Mouse (Mus musculus) small intestine, adult 2 months (tissue): ENCODE data around the gene Klf3. TPM values are rescaled to one million over a fixed set of nuclear protein-coding genes. Genes with fewer than 3 reads are reported as not detected.
A peak's percentile ranks its signal among the peaks of the same experiment; 100 is the strongest.

Experiments used
- H3K27ac ChIP-seq: fragments of 200-500 bp; 2 replicates; pipeline ENCODE4 v1.5.1; 2012; ENCODE audit warnings: low read depth, low read length, control low read depth, inconsistent platforms; ENCODE audit not compliant: insufficient read depth
- H3K27me3 ChIP-seq: fragments of 200-500 bp; 2 replicates; pipeline ENCODE4 v1.6.1; 2012; ENCODE audit warnings: mild to moderate bottlenecking, moderate library complexity, low read length, inconsistent platforms; ENCODE audit not compliant: control insufficient read depth, insufficient read depth
- H3K36me3 ChIP-seq: fragments of 200-500 bp; 2 replicates; pipeline ENCODE4 v1.6.1; 2012; ENCODE audit warnings: mild to moderate bottlenecking, low read length, control low read depth, inconsistent platforms; ENCODE audit not compliant: control insufficient read depth, insufficient read depth
- H3K4me1 ChIP-seq: fragments of 200-500 bp; 2 replicates; pipeline ENCODE4 v1.6.1; 2012; ENCODE audit warnings: low read length, inconsistent platforms, mixed read lengths; ENCODE audit not compliant: control insufficient read depth, insufficient read depth, insufficient read length
- H3K4me3 ChIP-seq: fragments of 200-500 bp; 2 replicates; pipeline ENCODE4 v1.5.1; 2012; ENCODE audit warnings: low read depth, mild to moderate bottlenecking, control low read depth, inconsistent platforms, low read length, moderate library complexity
- CTCF ChIP-seq: fragments of 200-500 bp; IDR thresholded peaks from 2 replicates; pipeline ENCODE4 v1.5.1; 2012; ENCODE audit warnings: low read depth, mild to moderate bottlenecking, control low read depth, inconsistent platforms, low read length, moderate library complexity, mixed read lengths; ENCODE audit not compliant: insufficient replicate concordance, insufficient read length; ENCODE audit errors: extremely low read depth
- POLR2A ChIP-seq: fragments of 200-500 bp; IDR thresholded peaks from 2 replicates; pipeline ENCODE4 v1.6.1; 2012; ENCODE audit warnings: low read depth, mild to moderate bottlenecking, control low read depth, inconsistent platforms, low read length, moderate library complexity
- WGBS: fragments of 180-500 bp; shearing (Covaris S2); methylation state at CpG from one replicate; pipeline ENCODE4 v1.1.7; 2018; 5-methylcytosine and 5-hydroxymethylcytosine counted together
- polyA plus RNA-seq: library from polyadenylated mRNA; depleted of rRNA; stranded (reverse); fragments of >200 nt; gene quantifications from 2 replicates; pipeline ENCODE4 v1.2.3, GENCODE M21; 2012

Gene Klf3
- polyA plus RNA-seq, 1 experiment: 170 TPM

DNA sequence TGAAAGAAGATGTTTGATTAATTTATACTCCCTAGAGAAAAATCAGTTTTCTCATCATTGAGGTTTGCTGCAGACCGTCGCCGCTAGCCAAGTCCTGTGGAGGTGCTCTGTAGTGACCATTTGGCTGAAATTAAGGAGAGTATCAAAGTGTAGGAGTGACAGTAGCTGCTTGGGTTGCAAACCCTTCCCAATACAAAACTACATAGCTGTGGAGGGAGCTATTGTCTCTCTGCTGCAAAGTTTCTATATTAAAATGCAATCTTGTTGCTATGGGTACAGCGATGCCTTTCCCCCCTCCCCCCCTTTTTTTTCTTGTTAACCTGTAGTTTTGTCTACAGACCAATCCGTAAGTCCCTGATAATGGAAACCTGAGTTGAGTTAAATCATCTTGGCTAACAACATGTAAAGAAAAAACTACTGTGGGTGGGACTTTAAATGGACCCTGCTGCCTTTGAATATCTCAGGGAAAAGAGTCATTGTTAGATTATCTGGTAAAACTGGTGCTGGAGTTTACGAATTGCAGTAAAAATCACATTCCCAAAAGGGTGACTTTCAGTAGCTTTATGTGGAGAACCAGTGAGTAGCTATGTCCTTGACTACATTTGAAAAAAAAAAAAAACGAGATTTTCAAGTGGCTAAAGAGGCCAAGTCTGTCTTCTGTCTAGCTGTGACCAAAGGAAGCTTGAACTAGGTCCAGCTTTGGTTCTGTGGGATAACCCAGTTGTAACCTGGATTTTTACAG, 2.1 kb downstream of the Klf3 start:
- TF ChIP-seq POLR2A: no peak
- TF ChIP-seq CTCF: no peak
- Histone ChIP-seq H3K27me3 (no peaks in the 10 kb centered on the region), H3K4me3 (peak overlapping the region; percentile 43; the same call in 1 of the 2 replicates), H3K4me1 (peaks cover 32% of the 10 kb centered on the region), H3K36me3 (peaks cover 9% of the 10 kb centered on the region), H3K27ac (peak overlapping the region; percentile 98)
- 5% methylated on average over 7 of the region's 7 CpGs for WGBS

DNA sequence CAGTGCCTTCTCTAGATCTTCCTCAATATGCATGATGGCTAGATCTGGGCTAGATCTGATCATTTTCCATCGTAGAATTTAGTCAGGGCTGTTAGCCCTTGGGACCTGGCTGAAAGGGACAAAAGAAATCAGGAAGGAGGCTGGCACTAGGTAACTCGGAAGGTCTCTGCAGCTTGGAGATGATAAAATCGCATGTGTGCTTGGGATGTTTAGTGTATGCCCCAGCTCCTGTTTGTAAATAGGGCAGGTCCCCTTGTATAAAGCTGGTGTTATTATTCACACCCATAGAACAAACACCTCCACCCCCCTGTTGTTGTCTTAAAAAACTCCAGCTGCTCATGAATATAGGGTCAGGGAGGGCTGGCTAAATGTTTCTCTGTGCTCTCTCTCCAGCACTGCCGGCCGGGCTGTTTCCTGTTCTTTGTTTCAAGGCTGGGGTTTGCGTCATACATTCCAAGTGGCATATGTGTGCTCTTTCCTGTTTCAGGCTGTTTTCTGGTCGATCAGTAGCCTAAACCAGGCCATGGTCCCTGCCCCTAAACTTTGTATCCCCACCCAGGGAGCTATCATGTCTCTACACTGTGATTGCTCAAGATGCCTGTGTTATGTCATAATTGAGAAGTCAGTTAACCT, 2.8 kb downstream of the Klf3 start:
- Histone ChIP-seq H3K4me1 (peaks cover 34% of the 10 kb centered on the region), H3K36me3 (peaks cover 9% of the 10 kb centered on the region)
- under 1% methylated on average over 7 of the region's 7 CpGs for WGBS

GRCm38 (mm10) chr5:64806600-64806999, 3.4 kb downstream of the Klf3 start:
- Histone ChIP-seq H3K27ac (peak overlapping the region; percentile 98), H3K27me3 (no peaks in the 10 kb centered on the region), H3K36me3 (peaks cover 9% of the 10 kb centered on the region), H3K4me1 (peaks cover 30% of the 10 kb centered on the region), H3K4me3 (peak overlapping the region; percentile 31; the same call in 1 of the 2 replicates)
- TF ChIP-seq CTCF (no peak), POLR2A (no peak)
- WGBS: 19% methylated on average over 2 of the region's 2 CpGs

More for the DNA sequence above, 2.8 kb downstream of the Klf3 start:
- TF ChIP-seq POLR2A (peak; percentile 61; the same call in 1 of the 2 replicates), CTCF (no peak)
- Histone ChIP-seq H3K4me3 (peak overlapping the region; percentile 43; the same call in 1 of the 2 replicates), H3K27me3 (no peaks in the 10 kb centered on the region), H3K27ac (peak overlapping the region; percentile 98)

DNA sequence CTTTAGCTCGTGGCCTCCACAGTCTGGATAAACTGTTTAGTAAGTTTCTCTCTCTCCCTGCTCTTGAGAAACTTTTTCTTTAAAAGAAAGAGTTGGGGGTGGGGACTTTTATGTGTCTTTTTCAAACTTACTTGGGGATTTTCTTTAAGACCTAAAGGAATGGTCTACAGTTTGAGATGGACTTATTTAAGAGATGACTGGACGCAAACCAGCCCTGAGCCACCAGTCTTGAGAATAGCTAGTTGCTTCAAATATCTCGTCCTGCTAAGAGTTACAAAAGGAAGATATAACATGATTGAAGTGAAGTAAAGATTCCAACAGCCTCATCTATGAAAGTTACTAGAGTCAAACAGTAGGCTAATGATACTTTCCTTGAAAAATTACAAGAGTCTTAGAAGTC, 4.0 kb downstream of the Klf3 start:
- Histone ChIP-seq H3K4me3 (no peak overlapping the region), H3K27me3 (no peaks in the 10 kb centered on the region), H3K36me3 (peaks cover 9% of the 10 kb centered on the region), H3K27ac (0 out of 2 replicates have a peak overlapping the region, but pooled peaks have one; percentile 35), H3K4me1 (peaks cover 32% of the 10 kb centered on the region)
- TF ChIP-seq POLR2A (no peak), CTCF (no peak)
- 20% methylated on average over 3 of the region's 3 CpGs for WGBS

- H3K4me1 ChIP-seq: peaks cover 30% of the 10 kb centered on the region
- WGBS: 12% methylated on average over 4 of the region's 4 CpGs
- H3K36me3 ChIP-seq: peaks cover 9% of the 10 kb centered on the region
- H3K27me3 ChIP-seq: no peaks in the 10 kb centered on the region
- H3K4me3 ChIP-seq: no peak overlapping the region
- TF ChIP-seq CTCF (no peak), POLR2A (no peak)
- peak overlapping the region; percentile 97; the same call in 1 of the 2 replicates for H3K27ac ChIP-seq
Measured at GRCm38 (mm10) chr5:64807603-64808002, 4.4 kb downstream of the Klf3 start.

DNA sequence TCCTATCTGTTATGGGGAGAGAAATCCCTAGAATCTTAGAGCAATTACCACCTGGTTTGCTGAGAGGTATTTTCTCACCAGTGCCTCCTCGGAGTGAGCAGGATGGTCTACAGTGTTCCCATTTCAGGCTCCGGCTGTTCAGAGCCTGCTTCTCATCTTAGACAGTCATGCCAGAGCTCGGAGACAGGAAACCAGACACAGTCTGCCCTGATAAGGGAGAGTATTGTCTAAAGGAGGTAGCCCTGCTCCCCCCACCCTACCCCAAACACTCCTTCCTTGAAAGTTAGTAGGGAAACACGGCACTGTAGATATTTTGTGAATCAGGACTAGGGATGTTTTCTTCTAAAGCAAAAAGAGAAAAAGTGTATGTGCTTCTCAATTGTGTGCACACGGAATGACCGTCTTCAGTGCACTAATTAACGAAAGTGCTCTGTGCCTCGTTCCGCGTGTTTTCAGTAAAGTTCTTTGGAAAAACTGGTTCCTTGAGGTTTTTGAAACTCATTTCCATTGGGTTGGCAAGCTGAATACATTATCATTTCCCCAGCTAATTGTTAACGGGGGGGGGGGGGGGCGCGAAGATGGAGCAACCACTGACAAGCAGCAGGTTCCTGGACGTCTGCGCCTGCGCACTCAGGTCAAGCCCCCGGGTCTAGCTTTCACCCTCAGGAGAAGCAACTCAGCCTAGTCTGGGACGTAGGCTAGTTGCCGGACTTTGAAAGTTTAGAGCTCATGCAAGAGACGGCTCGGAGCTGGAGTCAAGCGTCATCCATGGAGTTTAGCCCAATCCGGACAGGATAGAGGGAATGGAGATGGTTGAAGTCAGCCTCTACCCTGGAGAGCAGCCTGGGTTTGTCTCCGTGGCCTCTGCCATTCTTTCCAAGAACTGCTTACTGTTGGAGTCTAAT, 5.2 kb downstream of the Klf3 start:
- H3K36me3 ChIP-seq: peaks cover 9% of the 10 kb centered on the region
- H3K27me3 ChIP-seq: no peaks in the 10 kb centered on the region
- no peak for TF ChIP-seq POLR2A
- TF ChIP-seq CTCF: no peak
- WGBS: 18% methylated on average over 24 of the region's 24 CpGs
- H3K27ac ChIP-seq: peak overlapping the region; percentile 97
- peaks cover 31% of the 10 kb centered on the region for H3K4me1 ChIP-seq
- peak overlapping the region; percentile 45 for H3K4me3 ChIP-seq

- Histone ChIP-seq H3K27me3 (no peaks in the 10 kb centered on the region), H3K27ac (peak overlapping the region; percentile 97), H3K36me3 (peaks cover 10% of the 10 kb centered on the region), H3K4me3 (peak overlapping the region; percentile 1; the same call in 1 of the 2 replicates), H3K4me1 (peaks cover 31% of the 10 kb centered on the region)
- WGBS: 17% methylated on average over 7 of the region's 7 CpGs
- no peak for TF ChIP-seq CTCF
- no peak for TF ChIP-seq POLR2A
Measured at GRCm38 (mm10) chr5:64809257-64809656, 6.1 kb downstream of the Klf3 start.
